Mouse (Mus musculus): ENCODE measurements around the gene Sac3d1.

Sac3d1 gene

GRCm38 (mm10) chr19:6070571-6071250 lies 47.7 kb downstream of the Sac3d1 start:
- no peak for DNase-seq (ENCODE audit: low spot score in 2 of 2)

GRCm38 (mm10) chr19:6069851-6070250 lies 48.6 kb downstream of the Sac3d1 start:
- DNase-seq (ENCODE audit: low spot score in 2 of 2) = no peak

GRCm38 (mm10) chr19:6068951-6069350 lies 49.5 kb downstream of the Sac3d1 start:
- no peak for DNase-seq (ENCODE audit: low spot score in 2 of 2)

GRCm38 (mm10) chr19:6067724-6068415 lies 50.6 kb downstream of the Sac3d1 start, which contains the start of gene Tm7sf2:
Tm7sf2 (minus strand) TSS chr19:6068373.
- peak; percentile 81 to 92 for DNase-seq (ENCODE audit: low spot score in 2 of 2)

- peak in 1 of 2 experiments; percentile 76 for DNase-seq (ENCODE audit: low spot score in 2 of 2)
Observed at GRCm38 (mm10) chr19:6067011-6067723, 51.3 kb downstream of the Sac3d1 start.

- DNase-seq (ENCODE audit: low spot score in 2 of 2) = no peak
Observed at GRCm38 (mm10) chr19:6066571-6066970, 51.9 kb downstream of the Sac3d1 start.
